Mouse (Mus musculus): Measurements from ENCODE around the gene Slc50a1. TPM values are rescaled to one million over a fixed set of nuclear protein-coding genes. Genes with fewer than 3 reads are reported as not detected.

Slc50a1 gene
- total and polyA plus RNA-seq, 3 experiments, result 22.5 to 45.9 TPM; not detected in 1

GRCm38 (mm10) chr3:89251365-89251895 is 18.9 kb downstream of the Slc50a1 start:
- H3K4me1 ChIP-seq (ENCODE audit: control insufficient read depth in 1 of 2, insufficient read depth in 2 of 2, low read length in 2 of 2), result peaks cover 15 to 31% of the 10 kb centered on the region in 2 experiments; a peak in 3 of 4 replicates
- peaks cover 11% of the 10 kb centered on the region for H3K79me2 ChIP-seq (ENCODE audit: control insufficient read depth, insufficient read depth, low read length, poor library complexity)
- H3K27me3 ChIP-seq (ENCODE audit: control insufficient read depth in 1 of 2, insufficient read depth in 2 of 2, low read length in 2 of 2), result peaks cover 0 to 4% of the 10 kb centered on the region in 2 experiments; a peak in 3 of 4 replicates
- H3K4me3 ChIP-seq (ENCODE audit: control insufficient read depth in 1 of 2, insufficient read depth in 1 of 2, low read depth in 2 of 2, low read length in 2 of 2), result no peak overlapping the region
- TF ChIP-seq SMC3 (IDR thresholded peaks at IDR 0.05; ENCODE audit: low read depth, low read length), result no peak
- no peak for TF ChIP-seq CHD1 (IDR thresholded peaks at IDR 0.05; ENCODE audit: low read depth, low read length)
- peak; percentile 15 to 50; a peak in 2 of 4 replicates for TF ChIP-seq EP300 (IDR thresholded peaks at IDR 0.05; ENCODE audit: low read depth in 1 of 2, low read length in 2 of 2)
- TF ChIP-seq USF2 (IDR thresholded peaks at IDR 0.05; ENCODE audit: borderline replicate concordance in 1 of 2, insufficient read depth in 1 of 2, low read depth in 1 of 2, low read length in 2 of 2), result no peak
- peak; percentile 89 for TF ChIP-seq MYC (IDR thresholded peaks at IDR 0.05; ENCODE audit: low read depth, low read length)
- no peak for TF ChIP-seq HCFC1 (IDR thresholded peaks at IDR 0.05; ENCODE audit: low read depth, low read length)
- TF ChIP-seq MEF2A (IDR thresholded peaks at IDR 0.05; ENCODE audit: extremely low read depth, insufficient replicate concordance, low read depth, low read length, poor library complexity, severe bottlenecking), result no peak
- peak; percentile 95 for TF ChIP-seq MXI1 (IDR thresholded peaks at IDR 0.05; ENCODE audit: low read depth, low read length)
- TF ChIP-seq SIN3A (IDR thresholded peaks at IDR 0.05; ENCODE audit: low read length), result peak; percentile 81
- no peak for TF ChIP-seq KAT2A (conservative IDR thresholded peaks at IDR 0.05; ENCODE audit: low read depth, low read length)
- peak; percentile 47 for TF ChIP-seq ETS1 (IDR thresholded peaks at IDR 0.05; ENCODE audit: low read depth, low read length)
- TF ChIP-seq CTCF (IDR thresholded peaks at IDR 0.05 in 2 of 3, conservative IDR thresholded peaks at IDR 0.05 in 1 of 3; ENCODE audit: control insufficient read depth in 1 of 3, insufficient read depth in 1 of 3, low read depth in 2 of 3, low read length in 3 of 3, poor library complexity in 1 of 3, severe bottlenecking in 1 of 3), result peak in 2 of 3 experiments; percentile 4 to 13; a peak in 2 of 6 replicates
- peak; percentile 69; the same call in 1 of the 2 replicates for TF ChIP-seq BHLHE40 (IDR thresholded peaks at IDR 0.05; ENCODE audit: borderline replicate concordance, low read depth, low read length)
- no peak for TF ChIP-seq TBP (IDR thresholded peaks at IDR 0.05; ENCODE audit: low read depth, low read length)
- no peak for TF ChIP-seq ZKSCAN1 (IDR thresholded peaks at IDR 0.05; ENCODE audit: low read depth, low read length)
- 0 out of 2 replicates have a peak, but pooled peaks have one; percentile 14 for TF ChIP-seq ELF1 (IDR thresholded peaks at IDR 0.05; ENCODE audit: low read depth, low read length)
- peak; percentile 84 for TF ChIP-seq MAX (IDR thresholded peaks at IDR 0.05; ENCODE audit: low read length)
- TF ChIP-seq NELFE (IDR thresholded peaks at IDR 0.05; ENCODE audit: low read depth, low read length), result no peak; the same call in 1 of the 2 replicates
- TF ChIP-seq GATA1 (IDR thresholded peaks at IDR 0.05; ENCODE audit: low read depth, low read length), result no peak
- TF ChIP-seq USF1 (IDR thresholded peaks at IDR 0.05; ENCODE audit: low read depth, low read length), result peak; percentile 50; the same call in 1 of the 2 replicates
- peak; percentile 43; the same call in 1 of the 2 replicates for TF ChIP-seq TCF12 (IDR thresholded peaks at IDR 0.05; ENCODE audit: low read depth, low read length)
- no peak for TF ChIP-seq ZNF384 (IDR thresholded peaks at IDR 0.05; ENCODE audit: low read depth, low read length)
- no peak overlapping the region for H3K27ac ChIP-seq (ENCODE audit: control insufficient read depth, low read depth, low read length)
- H3K9me3 ChIP-seq (replicated peaks; ENCODE audit: insufficient read depth, low read length), result no peaks in the 10 kb centered on the region
- H3K9ac ChIP-seq (ENCODE audit: control insufficient read depth, low read depth, low read length, poor library complexity, severe bottlenecking), result peak overlapping the region; percentile 3; the same call in 1 of the 2 replicates
- DNase-seq (ENCODE audit: low read depth, low spot score), result peak; percentile 68
- H3K36me3 ChIP-seq (ENCODE audit: control insufficient read depth in 1 of 2, insufficient read depth in 2 of 2, low read length in 2 of 2), result peaks cover 7 to 31% of the 10 kb centered on the region in 2 experiments; a peak in 3 of 4 replicates

Data from MEL (cell line).